Mouse (Mus musculus) spleen, postnatal 10 days (tissue): ENCODE results near the gene Mta2.

Experiments used
- DNase-seq, 2 experiments: peaks; one replicate each; pipeline ENCODE4 v3.0.0; 2021 to 2022; ENCODE audit warnings: low spot score in 2 of 2

The Mta2 gene

DNA sequence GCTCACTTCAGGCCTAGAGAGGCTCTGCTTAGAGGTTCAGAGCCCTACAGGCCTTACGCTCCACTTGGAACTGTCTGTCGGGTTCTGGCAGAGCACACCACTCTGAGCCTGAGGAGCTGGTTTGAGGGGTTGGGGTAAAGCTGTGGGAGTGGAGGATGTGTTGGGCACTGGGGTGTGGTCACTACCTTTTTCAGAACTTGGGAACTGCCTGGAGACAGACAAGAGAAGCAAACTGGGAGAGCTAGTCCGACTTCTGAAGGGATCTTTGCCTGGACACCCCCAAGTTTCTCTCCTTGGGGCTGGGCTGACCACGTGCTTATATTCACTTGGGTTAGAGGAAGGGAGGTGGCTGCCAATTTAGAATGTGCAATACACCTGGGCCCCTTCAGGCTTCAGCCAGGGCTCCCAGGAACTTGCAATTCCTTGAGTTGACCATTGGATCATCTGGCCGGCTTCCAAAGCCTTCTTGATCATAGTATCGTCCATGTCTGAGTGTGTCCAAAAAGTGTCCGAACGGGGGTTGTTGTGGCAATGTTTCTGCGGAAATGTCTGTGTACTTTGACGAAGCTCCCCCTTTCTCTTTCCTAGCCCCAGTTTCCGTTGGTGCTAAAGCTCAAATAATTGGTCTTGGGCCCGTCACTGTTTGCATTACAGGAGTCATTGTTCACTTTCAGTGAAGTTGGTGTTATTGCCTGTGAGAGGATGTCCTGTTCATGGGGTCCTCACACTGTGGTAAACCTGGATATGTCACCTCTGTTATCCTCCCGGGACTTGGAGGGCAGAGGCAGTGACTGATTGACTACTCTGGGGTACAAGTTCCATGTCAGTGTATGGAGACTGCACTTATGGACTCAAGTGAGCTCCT lies 50.4 kb downstream of the Mta2 start:
- DNase-seq, result no peak

DNA sequence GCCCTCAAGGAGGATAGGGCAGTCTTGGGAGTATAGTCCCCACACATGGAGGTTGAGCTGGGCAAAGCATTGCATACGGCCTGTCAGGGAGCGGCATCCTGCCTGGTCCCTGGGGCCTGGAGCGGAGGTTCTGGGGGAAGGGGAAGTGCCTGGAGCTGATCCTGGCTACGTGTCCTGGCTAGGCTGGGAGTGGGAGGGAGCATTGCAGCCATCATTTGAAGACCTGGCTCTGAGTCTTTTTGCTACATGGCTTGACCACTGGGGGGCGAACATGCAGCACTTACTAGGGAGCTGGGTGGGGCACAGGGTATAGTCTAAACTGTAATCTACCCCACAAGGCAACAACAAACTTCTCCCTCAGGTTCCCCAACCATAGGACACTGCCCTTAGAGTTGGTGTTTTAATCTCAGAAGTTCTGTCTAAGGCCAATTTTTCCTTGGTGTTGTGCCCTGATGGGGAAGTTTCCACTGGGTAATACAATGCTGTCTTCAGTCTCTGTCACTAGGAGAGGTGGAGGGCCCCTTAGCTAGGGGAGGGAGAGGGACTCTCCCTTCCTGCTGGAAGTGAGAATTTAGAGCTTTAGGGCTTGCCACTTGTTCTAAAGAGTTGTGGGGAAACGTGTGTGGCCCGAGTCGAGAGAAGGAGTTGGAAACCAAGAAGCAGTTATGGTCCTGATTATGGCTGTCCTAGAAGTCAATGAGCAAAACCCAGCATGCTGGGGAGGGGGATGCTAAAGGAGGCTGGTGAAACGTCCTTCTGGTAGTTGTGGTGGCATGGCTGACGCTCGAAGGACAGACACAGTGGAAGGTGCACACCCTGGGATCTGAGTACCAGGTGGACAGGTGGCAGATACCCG lies 51.3 kb downstream of the Mta2 start:
- DNase-seq, result peak; percentile 64 to 88

- no peak for DNase-seq
These were observed 51.9 kb downstream of the Mta2 start for GRCm38 (mm10) chr19:8993625-8993912.

- no peak for DNase-seq
These were observed 53.3 kb downstream of the Mta2 start for GRCm38 (mm10) chr19:8994813-8995607.

- DNase-seq, result no peak
These were observed 54.9 kb downstream of the Mta2 start for GRCm38 (mm10) chr19:8996601-8997000.

DNA sequence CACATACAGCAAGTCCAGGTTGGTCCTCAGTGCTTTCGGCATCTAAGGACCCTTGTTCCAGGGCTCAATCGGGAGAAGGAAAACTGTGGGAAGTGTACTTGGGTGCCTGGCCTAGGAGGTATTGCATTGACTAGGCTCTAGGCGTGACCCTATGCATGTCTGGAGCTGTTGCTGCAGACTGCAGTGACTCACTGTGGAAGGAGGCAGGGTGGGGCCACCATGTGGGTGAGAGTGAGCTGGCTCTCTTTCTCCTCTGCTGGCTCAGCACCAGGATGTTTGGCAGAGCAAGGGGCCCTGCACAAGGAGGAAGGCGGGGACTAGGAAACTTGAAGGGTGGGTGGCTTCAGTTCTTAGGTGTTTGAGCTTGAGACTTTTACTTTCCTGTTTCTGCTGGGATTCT lies 55.9 kb downstream of the Mta2 start:
- DNase-seq, result peak in 1 of 2 experiments; percentile 67

DNA sequence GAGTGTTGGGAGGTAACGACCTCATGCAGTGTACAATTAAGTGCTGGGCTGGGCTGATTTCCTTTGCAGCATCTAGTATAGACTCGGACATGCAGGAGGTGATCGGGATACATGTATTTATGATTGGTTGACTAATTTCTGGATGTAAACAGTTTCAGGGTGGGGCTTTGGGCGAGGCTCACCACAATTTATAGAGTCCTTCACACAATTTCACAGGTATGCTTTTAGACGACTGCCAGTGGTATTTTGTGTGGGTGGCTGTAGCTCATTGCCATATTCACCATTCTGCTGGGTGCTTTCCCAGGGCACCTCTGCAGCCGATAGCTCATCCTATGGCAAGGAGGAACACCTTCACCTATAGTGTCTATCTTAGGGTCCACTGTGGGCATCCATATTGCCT lies 56.9 kb downstream of the Mta2 start:
- DNase-seq, result no peak

DNA sequence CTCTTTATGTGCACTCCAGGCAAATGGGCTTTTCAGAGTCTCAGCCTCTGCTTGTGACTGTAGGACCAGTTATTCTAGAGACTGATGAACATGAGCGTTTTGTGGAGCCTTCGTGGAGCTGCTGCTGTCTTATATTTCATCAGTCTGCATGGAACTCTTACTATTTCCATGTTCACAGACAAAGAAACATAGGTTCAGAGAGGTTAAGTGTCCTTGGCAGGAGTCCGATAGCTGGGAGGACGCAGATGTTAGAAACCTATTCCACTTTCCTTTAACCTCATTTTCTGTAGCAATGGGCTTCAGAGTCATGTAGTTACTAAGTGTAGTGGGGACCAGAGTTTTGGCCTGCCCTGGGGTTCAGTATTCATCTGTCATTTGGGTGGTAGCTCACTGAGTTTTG lies 57.5 kb downstream of the Mta2 start:
- DNase-seq, result no peak
